Comparison of ENCODE assay signal across 19 mouse cellular contexts in the genomic region with DNA sequence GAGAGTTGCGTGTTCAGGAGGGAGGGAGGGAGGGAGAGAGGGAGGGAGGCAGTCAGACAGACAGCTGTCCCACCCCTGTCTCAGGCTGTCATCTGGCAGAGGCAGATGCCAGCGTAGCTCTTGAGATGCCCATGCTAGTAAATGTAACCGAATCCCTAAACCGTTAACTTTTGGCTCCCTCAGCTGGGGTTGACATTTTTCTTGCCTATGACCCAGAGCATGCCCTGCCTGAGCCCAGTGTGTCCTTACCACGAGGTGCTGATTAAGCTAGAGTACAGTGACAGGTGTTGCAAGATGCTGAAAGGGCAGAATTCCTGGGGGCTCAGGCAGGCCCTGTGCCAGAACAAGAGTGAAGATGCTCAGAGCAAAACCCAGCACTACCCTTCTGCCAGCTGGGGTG. TPM values are rescaled to one million over a fixed set of nuclear protein-coding genes. Genes with fewer than 3 reads are reported as not detected.
A peak's percentile ranks its signal among the peaks of the same experiment; 100 is the strongest.
DNase-seq lines count a peak whose midpoint lies in the region; TF ChIP-seq lines count a peak whose summit lies in the region.
"Had no signal": no experiment of that assay in that cellular context is flagged by ENCODE, and none has a peak within 500 bp of the region (broad histone marks: within the 10 kb centered on the region; RNA-seq: fewer than 3 reads in every experiment).

No protein-coding gene starts in this region.

- H3K4me3 ChIP-seq in layer of hippocampus, adult 2 months = no peak overlapping the region
- H3K4me3 ChIP-seq in gastrocnemius, adult 2 months = no peak overlapping the region; the same call in 1 of the 2 replicates
- H3K4me3 ChIP-seq in myocyte = no peak overlapping the region
- H3K4me3 ChIP-seq: heart, embryonic 10.5 days; limb, embryonic 12.5 days; megakaryocyte, embryonic 14.5 days had no signal

- no peaks in the 10 kb centered on the region for H3K27me3 ChIP-seq in myocyte (ENCODE audit: control insufficient read depth, insufficient read depth, insufficient read length)
- H3K27me3 ChIP-seq: CH12.LX; limb, embryonic 12.5 days; megakaryocyte, embryonic 14.5 days had no signal

- peak; percentile 7 for DNase-seq in cerebellum, adult 9-11 months
- DNase-seq in cerebellum, adult 18-20 months = no peak
- DNase-seq in layer of hippocampus, adult 2 months (ENCODE audit: low spot score in 2 of 2) = no peak
- DNase-seq in layer of hippocampus, adult 9-11 months = no peak
- peak; percentile 89 for DNase-seq in gastrocnemius, adult 2 months
- no peak for DNase-seq in ovary, postnatal 14 days (ENCODE audit: low spot score)
- DNase-seq in thymus, postnatal 4 days = no peak
- DNase-seq: heart, postnatal 14 days; kidney, adult 8-10 months; kidney, postnatal 4 days; layer of hippocampus, postnatal 36 days; lung, postnatal 14 days; right cerebral cortex, postnatal 14 days had no signal

- no peak overlapping the region for H3ac ChIP-seq in myocyte (ENCODE audit: control insufficient read depth, insufficient read length)

- H3K36me3 ChIP-seq in myocyte (ENCODE audit: control insufficient read depth, insufficient read depth) = no peaks in the 10 kb centered on the region
- H3K36me3 ChIP-seq: limb, embryonic 12.5 days had no signal

- H3K79me2 ChIP-seq in myocyte (ENCODE audit: control insufficient read depth, insufficient read depth) = no peaks in the 10 kb centered on the region

- TF ChIP-seq POLR2A in myocyte (IDR thresholded peaks at IDR 0.05; ENCODE audit: insufficient read length, low read depth) = no peak

- no peak overlapping the region for H3K4me2 ChIP-seq in myocyte (ENCODE audit: low read depth)
- H3K4me2 ChIP-seq: limb, embryonic 12.5 days had no signal

- TF ChIP-seq CTCF in layer of hippocampus, adult 2 months (conservative IDR thresholded peaks at IDR 0.05) = no peak
- no peak for TF ChIP-seq CTCF in gastrocnemius, adult 2 months (IDR thresholded peaks at IDR 0.05)

- intact Hi-C loops in gastrocnemius, adult 2 months (cut with DNase I) = loop anchor here (5.0 kb wide), 1 partner anchor 42 kb away; no protein-coding TSS in a partner anchor

- H3K27ac ChIP-seq in layer of hippocampus, adult 2 months = peak overlapping the region; percentile 57
- H3K27ac ChIP-seq in gastrocnemius, adult 2 months = peak overlapping the region; percentile 87
- H3K27ac ChIP-seq: heart, embryonic 10.5 days; limb, embryonic 12.5 days; stomach, postnatal 0 days had no signal

TF ChIP-seq in myocyte, 11 proteins besides CTCF, POLR2A, EP300 and RAD21:
- no peak for TF ChIP-seq SRF (IDR thresholded peaks at IDR 0.05; ENCODE audit: control insufficient read depth, insufficient read length, low read depth)
- no peak for TF ChIP-seq MAX (IDR thresholded peaks at IDR 0.05; ENCODE audit: low read depth)
- TF ChIP-seq USF1 (IDR thresholded peaks at IDR 0.05; ENCODE audit: low read depth) = no peak
- TF ChIP-seq CEBPB (IDR thresholded peaks at IDR 0.05; ENCODE audit: insufficient read depth, poor library complexity, severe bottlenecking) = no peak
- TF ChIP-seq MYOD1 (IDR thresholded peaks at IDR 0.05; ENCODE audit: control insufficient read depth in 1 of 3, insufficient read length in 2 of 3, low read depth in 2 of 3) = peak; percentile 85 to 93 (median 91)
- peak; percentile 57 for TF ChIP-seq TCF12 (IDR thresholded peaks at IDR 0.05; ENCODE audit: insufficient read depth, poor library complexity, severe bottlenecking)
- TF ChIP-seq POLR2AphosphoS2 (IDR thresholded peaks at IDR 0.05; ENCODE audit: insufficient read length, low read depth) = no peak
- TF ChIP-seq REST (IDR thresholded peaks at IDR 0.05; ENCODE audit: insufficient read depth, insufficient read length) = no peak
- TF ChIP-seq E2F4 (IDR thresholded peaks at IDR 0.05; ENCODE audit: insufficient read depth) = no peak
- TF ChIP-seq TCF3 (IDR thresholded peaks at IDR 0.05; ENCODE audit: insufficient read length, low read depth) = peak; percentile 80
- TF ChIP-seq MYOG (IDR thresholded peaks at IDR 0.05; ENCODE audit: control insufficient read depth in 1 of 3, insufficient read depth in 1 of 3, insufficient read length in 2 of 3, low read depth in 2 of 3) = peak; percentile 61 to 84 (median 66)

RNA-seq across cellular contexts. Expression of a gene that starts 44.8 kb away (rescaled TPM):
- 1 to 10 TPM; 5.1 to 6.4 TPM for total RNA-seq in layer of hippocampus, adult 2 months (2021)
- 1 to 10 TPM; 3.7 to 5.1 TPM for total RNA-seq in gastrocnemius, adult 2 months (2021)
- 3.8 TPM for polyA plus RNA-seq in myocyte (2012; fragmentation: generic; extraction: Trizol)

RNA-seq across cellular contexts. Expression of a gene that starts 45.2 kb away (rescaled TPM):
- total RNA-seq in layer of hippocampus, adult 2 months (2021) = 10 to 100 TPM; 62.4 to 63.0 TPM
- total RNA-seq in gastrocnemius, adult 2 months (2021) = 1,000 to 10,000 TPM; 1,079 to 1,367 TPM
- 95.6 TPM for polyA plus RNA-seq in myocyte (2012; fragmentation: generic; extraction: Trizol)

Comparison
In these comparisons a context has a peak if more than half of its experiments do, and no peak if none do; other contexts are left out.
1. DNase-seq: peak in cerebellum, adult 9-11 months (single experiment) and gastrocnemius, adult 2 months (single experiment); none in cerebellum, adult 18-20 months (0 of 2), layer of hippocampus, adult 2 months (0 of 2), layer of hippocampus, adult 9-11 months (single experiment), ovary, postnatal 14 days (single experiment) and thymus, postnatal 4 days (single experiment).
2. RNA of a gene that starts 45.2 kb away (total RNA-seq): 1,079 to 1,367 TPM in gastrocnemius, adult 2 months; 62.4 to 63.0 TPM in layer of hippocampus, adult 2 months; every median in the first group is over 10 times any median in the second.